Mouse (Mus musculus) limb, embryonic 12.5 days (tissue): ENCODE results near the gene Tbrg4. TPM values are rescaled to one million over a fixed set of nuclear protein-coding genes. Genes with fewer than 3 reads are reported as not detected.
"Not testable (repeated sequence)": the region's sequence is repeated elsewhere in the genome, so short reads cannot be mapped to it uniquely, and the experiment has no call there.

Experiments
- ATAC-seq: fragments of 200-750 bp; cut with Nextera tagmentation; 2 replicates; pipeline ENCODE4 v1.8.0; 2017; ENCODE audit warnings: low read depth, moderate TSS enrichment; ENCODE audit not compliant: insufficient number of reproducible peaks, insufficient read depth, low FRiP score, low TSS enrichment
- H3K27ac ChIP-seq: fragments of 300-500 bp; sonication (generic); 2 replicates; pipeline ENCODE4 v1.5.1; 2016; ENCODE audit warnings: mild to moderate bottlenecking, moderate library complexity
- H3K27me3 ChIP-seq: fragments of 300-500 bp; sonication (generic); 2 replicates; pipeline ENCODE4 v1.6.1; 2016; ENCODE audit warnings: mild to moderate bottlenecking, moderate library complexity
- H3K36me3 ChIP-seq: fragments of 300-500 bp; sonication (generic); 2 replicates; pipeline ENCODE4 v1.6.1; 2016; ENCODE audit warnings: mild to moderate bottlenecking, moderate library complexity
- H3K4me1 ChIP-seq: fragments of 300-500 bp; sonication (generic); replicated peaks from 2 replicates; pipeline ENCODE4 v1.6.1; 2016
- H3K4me2 ChIP-seq: fragments of 300-500 bp; sonication (generic); 2 replicates; pipeline ENCODE4 v1.6.1; 2016; ENCODE audit warnings: mild to moderate bottlenecking, moderate library complexity
- H3K4me3 ChIP-seq: fragments of 300-500 bp; sonication (generic); replicated peaks from 2 replicates; pipeline ENCODE4 v1.5.1; 2016; ENCODE audit warnings: mild to moderate bottlenecking
- H3K9ac ChIP-seq: fragments of 300-500 bp; sonication (generic); replicated peaks from 2 replicates; pipeline ENCODE4 v1.6.1; 2016; ENCODE audit warnings: mild to moderate bottlenecking, moderate library complexity
- H3K9me3 ChIP-seq: fragments of 300-500 bp; sonication (generic); 2 replicates; pipeline ENCODE4 v1.6.1; 2016; ENCODE audit warnings: mild to moderate bottlenecking, moderate library complexity
- WGBS: fragments of 180-500 bp; shearing (Covaris S2); methylation state at CpG from one replicate; pipeline ENCODE4 v1.1.7; 2016; 5-methylcytosine and 5-hydroxymethylcytosine counted together
- polyA plus RNA-seq: library from polyadenylated mRNA; unstranded; fragments of >200 nt; fragmentation: Nextera tagmentation; extraction: Ambion mirVana; gene quantifications from 2 replicates; pipeline ENCODE4 v1.2.1, GENCODE M21; 2016

Gene Tbrg4
- 44.3 and 46.4 TPM in 2 replicates for polyA plus RNA-seq

- ATAC-seq = peak; percentile 93
- peak within 1 kb of the TSS; percentile 91 for H3K27ac ChIP-seq
- under 1% methylated on average over 66 of the region's 66 CpGs for WGBS
- no peaks in the 10 kb centered on the region for H3K27me3 ChIP-seq
- H3K9me3 ChIP-seq = no peaks in the 10 kb centered on the region
- peak within 1 kb of the TSS; percentile 72 for H3K4me3 ChIP-seq
- peak within 1 kb of the TSS; percentile 72 for H3K4me2 ChIP-seq
- peaks cover 24% of the 10 kb centered on the region for H3K4me1 ChIP-seq
- peak within 1 kb of the TSS; percentile 73 for H3K9ac ChIP-seq
- H3K36me3 ChIP-seq = peaks cover 41% of the 10 kb centered on the region
These were observed at the start of gene Tbrg4 for GRCm38 (mm10) chr11:6625478-6626387. Tbrg4 (minus strand) TSS chr11:6626067.

- Histone ChIP-seq H3K9me3 (no peaks in the 10 kb centered on the region), H3K9ac (no peak overlapping the region), H3K27me3 (peaks cover 2% of the 10 kb centered on the region; the same call in 1 of the 2 replicates), H3K4me3 (no peak overlapping the region), H3K4me1 (no peaks in the 10 kb centered on the region; the same call in 1 of the 2 replicates), H3K36me3 (no peaks in the 10 kb centered on the region), H3K27ac (no peak overlapping the region), H3K4me2 (no peak overlapping the region)
- 64% methylated on average over 7 of the region's 7 CpGs for WGBS
- ATAC-seq = no peak
These were observed 49.5 kb upstream of the Tbrg4 start for GRCm38 (mm10) chr11:6675402-6675801.

GRCm38 (mm10) chr11:6674701-6675100, 48.8 kb upstream of the Tbrg4 start:
- WGBS = 88% methylated on average over 9 of the region's 9 CpGs

GRCm38 (mm10) chr11:6670826-6671225, 45.0 kb upstream of the Tbrg4 start:
- H3K27ac ChIP-seq = no peak overlapping the region
- H3K4me3 ChIP-seq = no peak overlapping the region
- no peak overlapping the region for H3K4me2 ChIP-seq
- H3K4me1 ChIP-seq = no peaks in the 10 kb centered on the region
- WGBS = 87% methylated on average over 4 of the region's 4 CpGs
- H3K27me3 ChIP-seq = peaks cover 2% of the 10 kb centered on the region; the same call in 1 of the 2 replicates
- no peaks in the 10 kb centered on the region for H3K9me3 ChIP-seq
- H3K36me3 ChIP-seq = no peaks in the 10 kb centered on the region
- no peak for ATAC-seq
- no peak overlapping the region for H3K9ac ChIP-seq

More at GRCm38 (mm10) chr11:6674701-6675100, 48.8 kb upstream of the Tbrg4 start:
- no peaks in the 10 kb centered on the region for H3K4me1 ChIP-seq
- peaks cover 2% of the 10 kb centered on the region; the same call in 1 of the 2 replicates for H3K27me3 ChIP-seq
- no peaks in the 10 kb centered on the region for H3K36me3 ChIP-seq
- no peak overlapping the region for H3K4me3 ChIP-seq
- no peak overlapping the region for H3K4me2 ChIP-seq
- H3K9me3 ChIP-seq = no peaks in the 10 kb centered on the region
- no peak for ATAC-seq
- H3K27ac ChIP-seq = no peak overlapping the region
- H3K9ac ChIP-seq = no peak overlapping the region

- Histone ChIP-seq H3K9ac (no peak overlapping the region), H3K27ac (no peak overlapping the region), H3K4me1 (no peaks in the 10 kb centered on the region), H3K36me3 (no peaks in the 10 kb centered on the region), H3K9me3 (no peaks in the 10 kb centered on the region), H3K4me3 (no peak overlapping the region), H3K27me3 (peaks cover 2% of the 10 kb centered on the region; the same call in 1 of the 2 replicates), H3K4me2 (no peak overlapping the region)
- WGBS = 36% methylated on average over 2 of the region's 2 CpGs
- no peak for ATAC-seq
These were observed 44.2 kb upstream of the Tbrg4 start for GRCm38 (mm10) chr11:6670044-6670443.

GRCm38 (mm10) chr11:6669041-6669440, 43.2 kb upstream of the Tbrg4 start:
- no peaks in the 10 kb centered on the region for H3K4me1 ChIP-seq
- peaks cover 2% of the 10 kb centered on the region; the same call in 1 of the 2 replicates for H3K27me3 ChIP-seq
- no peak overlapping the region for H3K27ac ChIP-seq
- WGBS = 67% methylated on average over 9 of the region's 9 CpGs
- H3K9me3 ChIP-seq = no peaks in the 10 kb centered on the region
- no peak for ATAC-seq
- no peak overlapping the region for H3K4me2 ChIP-seq
- H3K4me3 ChIP-seq = no peak overlapping the region
- H3K36me3 ChIP-seq = no peaks in the 10 kb centered on the region
- no peak overlapping the region for H3K9ac ChIP-seq

GRCm38 (mm10) chr11:6666634-6667033, 40.8 kb upstream of the Tbrg4 start:
- no peak for ATAC-seq
- peaks cover 2% of the 10 kb centered on the region; the same call in 1 of the 2 replicates for H3K27me3 ChIP-seq
- WGBS = 89% methylated on average over 2 of the region's 2 CpGs
- no peaks in the 10 kb centered on the region for H3K9me3 ChIP-seq
- H3K9ac ChIP-seq = no peak overlapping the region
- no peak overlapping the region for H3K27ac ChIP-seq
- H3K4me2 ChIP-seq = no peak overlapping the region
- no peak overlapping the region for H3K4me3 ChIP-seq
- H3K4me1 ChIP-seq = no peaks in the 10 kb centered on the region
- H3K36me3 ChIP-seq = no peaks in the 10 kb centered on the region

GRCm38 (mm10) chr11:6661206-6661605, 35.3 kb upstream of the Tbrg4 start:
- no peak overlapping the region for H3K4me2 ChIP-seq
- H3K27ac ChIP-seq = no peak overlapping the region
- H3K27me3 ChIP-seq = peaks cover 12% of the 10 kb centered on the region; the same call in 1 of the 2 replicates
- H3K4me3 ChIP-seq = no peak overlapping the region
- no peak overlapping the region for H3K9ac ChIP-seq
- 87% methylated on average over 14 of the region's 14 CpGs for WGBS
- ATAC-seq = no peak
- H3K36me3 ChIP-seq = no peaks in the 10 kb centered on the region
- H3K9me3 ChIP-seq = no peaks in the 10 kb centered on the region
- peaks cover 10% of the 10 kb centered on the region; the same call in 1 of the 2 replicates for H3K4me1 ChIP-seq

- peak within 1 kb of the TSS; percentile 41 for H3K4me3 ChIP-seq
- H3K9ac ChIP-seq = 0 out of 2 replicates have a peak within 1 kb of the TSS, but pooled peaks have one; percentile 44
- ATAC-seq = peak; percentile 64
- H3K36me3 ChIP-seq = no peaks in the 10 kb centered on the region
- H3K27ac ChIP-seq = no peak within 1 kb of the TSS
- H3K27me3 ChIP-seq = peaks cover 13% of the 10 kb centered on the region; the same call in 1 of the 2 replicates
- H3K9me3 ChIP-seq = no peaks in the 10 kb centered on the region
- peaks cover 10% of the 10 kb centered on the region; the same call in 1 of the 2 replicates for H3K4me1 ChIP-seq
- WGBS = 0% methylated on average over 18 of the region's 18 CpGs
- H3K4me2 ChIP-seq = peak within 1 kb of the TSS; percentile 72
These were observed 32.4 kb upstream of the Tbrg4 start, which contains the start of gene Ramp3 for GRCm38 (mm10) chr11:6658271-6658670. Ramp3 (plus strand) TSS chr11:6658521.

GRCm38 (mm10) chr11:6654903-6655302, 29.0 kb upstream of the Tbrg4 start:
- Histone ChIP-seq H3K4me1 (peaks cover 10% of the 10 kb centered on the region; the same call in 1 of the 2 replicates), H3K36me3 (no peaks in the 10 kb centered on the region), H3K9ac (no peak overlapping the region), H3K27ac (no peak overlapping the region), H3K27me3 (peaks cover 17% of the 10 kb centered on the region; the same call in 1 of the 2 replicates), H3K4me3 (no peak overlapping the region), H3K9me3 (no peaks in the 10 kb centered on the region), H3K4me2 (no peak overlapping the region)
- ATAC-seq = 0 out of 2 replicates have a peak, but pooled peaks have one; percentile 2
- WGBS = 5% methylated on average over 2 of the region's 2 CpGs

- not testable (repeated sequence) for ATAC-seq, H3K9me3 ChIP-seq, H3K27ac ChIP-seq, H3K9ac ChIP-seq, H3K4me2 ChIP-seq, H3K36me3 ChIP-seq, H3K4me1 ChIP-seq, H3K4me3 ChIP-seq
- 76% methylated on average over 3 of the region's 3 CpGs for WGBS
- peaks cover 13% of the 10 kb centered on the region; the same call in 1 of the 2 replicates for H3K27me3 ChIP-seq
These were observed 27.1 kb upstream of the Tbrg4 start for GRCm38 (mm10) chr11:6652978-6653377.
